Mouse (Mus musculus) stomach, postnatal 0 days (tissue): Measurements from ENCODE around the gene Fbxo39.

Experiments used
- CTCF ChIP-seq: IDR thresholded peaks from 2 replicates; pipeline ENCODE4 v1.5.1; 2016; ENCODE audit warnings: antibody characterized with exemption, low read depth, mild to moderate bottlenecking, moderate library complexity
- EP300 ChIP-seq: optimal IDR thresholded peaks from 2 replicates; pipeline ENCODE3; 2016; ENCODE audit warnings: antibody characterized with exemption

DNA sequence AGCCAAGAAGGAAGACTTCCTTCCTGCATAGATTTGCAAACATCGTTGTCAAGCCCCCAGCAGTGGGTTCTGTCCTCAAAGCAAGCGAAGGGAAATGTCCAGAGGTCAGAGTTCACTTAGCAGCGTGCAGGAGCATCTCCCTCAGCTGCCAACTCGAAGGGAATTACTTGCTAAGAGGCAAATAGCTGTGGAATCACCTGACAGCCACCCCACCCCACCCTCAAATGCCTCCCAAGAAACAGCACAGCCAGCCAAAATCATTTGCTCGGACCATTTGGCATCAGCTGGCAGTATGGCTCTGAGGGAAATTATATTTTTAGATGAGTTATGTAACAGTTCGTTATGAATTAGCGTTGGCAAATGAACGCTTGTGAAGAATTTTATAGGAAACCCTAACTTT lies 34.8 kb downstream of the Fbxo39 start:
- TF ChIP-seq EP300, result no peak
- no peak for TF ChIP-seq CTCF
